ENCODE assay signal across 12 mouse cellular contexts in genomic region chr11:6391516-6392276, GRCm38 (mm10). TPM values are rescaled to one million over a fixed set of nuclear protein-coding genes. Genes with fewer than 3 reads are reported as not detected.
DNase-seq lines count a peak whose midpoint lies in the region; ATAC-seq and TF ChIP-seq lines count a peak whose summit lies in the region.
"Had no signal": no experiment of that assay in that cellular context is flagged by ENCODE, and none has a peak within 500 bp of the region (broad histone marks: within the 10 kb centered on the region; RNA-seq: fewer than 3 reads in every experiment).

No protein-coding gene starts in this region.

- no peaks in the 10 kb centered on the region for H3K9me3 ChIP-seq in embryonic facial prominence, embryonic 13.5 days
- H3K9me3 ChIP-seq in embryonic facial prominence, embryonic 10.5 days = no peaks in the 10 kb centered on the region
- H3K9me3 ChIP-seq in midbrain, embryonic 14.5 days (ENCODE audit: control insufficient read depth, low read length) = no peaks in the 10 kb centered on the region
- no peaks in the 10 kb centered on the region for H3K9me3 ChIP-seq in midbrain, embryonic 10.5 days (replicated peaks)
- H3K9me3 ChIP-seq: heart, embryonic 15.5 days; midbrain, embryonic 12.5 days had no signal

- no peak for TF ChIP-seq CTCF in lung, adult 2 months (IDR thresholded peaks at IDR 0.05; ENCODE audit: insufficient read depth, low read length)

- TF ChIP-seq POLR2A in lung, adult 2 months (IDR thresholded peaks at IDR 0.05; ENCODE audit: borderline replicate concordance, extremely low read depth, low read depth, low read length) = no peak

- DNase-seq in embryonic facial prominence, embryonic 10.5 days (ENCODE audit: low spot score) = no peak
- DNase-seq in midbrain, embryonic 14.5 days = no peak
- DNase-seq in midbrain, embryonic 10.5 days (ENCODE audit: low spot score) = no peak
- DNase-seq in induced T-regulatory cell, adult 2 months (ENCODE audit: low read depth) = peak; percentile 84
- peak; percentile 57 to 65 for DNase-seq in spleen, adult 18-20 months
- no peak for DNase-seq in lung, adult 2 months
- DNase-seq in testis, postnatal 10 days (ENCODE audit: low spot score) = no peak
- DNase-seq: kidney, adult 8-10 months had no signal

- 86% methylated on average over 8 of the region's 8 CpGs for WGBS in embryonic facial prominence, embryonic 13.5 days
- WGBS in embryonic facial prominence, embryonic 10.5 days = 88% methylated on average over 8 of the region's 8 CpGs
- 94% methylated on average over 8 of the region's 8 CpGs for WGBS in midbrain, embryonic 14.5 days
- 89% methylated on average over 8 of the region's 8 CpGs for WGBS in midbrain, embryonic 10.5 days
- WGBS in lung, adult 2 months = 75% methylated on average over 8 of the region's 8 CpGs

- H3K27me3 ChIP-seq in embryonic facial prominence, embryonic 13.5 days = no peaks in the 10 kb centered on the region
- H3K27me3 ChIP-seq in embryonic facial prominence, embryonic 10.5 days (replicated peaks; ENCODE audit: low read depth, poor library complexity, severe bottlenecking) = no peaks in the 10 kb centered on the region
- no peaks in the 10 kb centered on the region for H3K27me3 ChIP-seq in midbrain, embryonic 14.5 days (ENCODE audit: control insufficient read depth, insufficient read depth, low read length)
- no peaks in the 10 kb centered on the region for H3K27me3 ChIP-seq in midbrain, embryonic 10.5 days (ENCODE audit: low read depth, poor library complexity, severe bottlenecking)
- H3K27me3 ChIP-seq: heart, embryonic 15.5 days; midbrain, embryonic 12.5 days had no signal

- H3K4me3 ChIP-seq in embryonic facial prominence, embryonic 13.5 days = no peak overlapping the region
- H3K4me3 ChIP-seq in embryonic facial prominence, embryonic 10.5 days = no peak overlapping the region
- H3K4me3 ChIP-seq in midbrain, embryonic 14.5 days (replicated peaks; ENCODE audit: low read depth, low read length) = no peak overlapping the region
- no peak overlapping the region for H3K4me3 ChIP-seq in midbrain, embryonic 10.5 days
- no peak overlapping the region for H3K4me3 ChIP-seq in lung, adult 2 months (replicated peaks; ENCODE audit: extremely low read depth, low read depth, low read length)
- H3K4me3 ChIP-seq: heart, embryonic 15.5 days; midbrain, embryonic 12.5 days had no signal

- no peak for ATAC-seq in embryonic facial prominence, embryonic 13.5 days (ENCODE audit: insufficient number of reproducible peaks, insufficient read depth, low FRiP score, low TSS enrichment, low read depth)
- no peak for ATAC-seq in midbrain, embryonic 14.5 days (ENCODE audit: low FRiP score, low TSS enrichment)

- no peak overlapping the region for H3K4me2 ChIP-seq in embryonic facial prominence, embryonic 13.5 days
- peak overlapping the region; percentile 78 for H3K4me2 ChIP-seq in midbrain, embryonic 14.5 days (ENCODE audit: low read length)
- H3K4me2 ChIP-seq: heart, embryonic 15.5 days had no signal

- no peak overlapping the region for H3K27ac ChIP-seq in embryonic facial prominence, embryonic 13.5 days
- H3K27ac ChIP-seq in embryonic facial prominence, embryonic 10.5 days (replicated peaks) = no peak overlapping the region
- H3K27ac ChIP-seq in midbrain, embryonic 14.5 days (replicated peaks; ENCODE audit: low read depth, low read length) = no peak overlapping the region
- no peak overlapping the region for H3K27ac ChIP-seq in midbrain, embryonic 10.5 days (replicated peaks)
- H3K27ac ChIP-seq: heart, embryonic 15.5 days; liver, embryonic 14.5 days; midbrain, embryonic 12.5 days had no signal

- peaks cover 30% of the 10 kb centered on the region for H3K36me3 ChIP-seq in embryonic facial prominence, embryonic 13.5 days
- peaks cover 56% of the 10 kb centered on the region for H3K36me3 ChIP-seq in embryonic facial prominence, embryonic 10.5 days (replicated peaks)
- peaks cover 50% of the 10 kb centered on the region for H3K36me3 ChIP-seq in midbrain, embryonic 14.5 days (ENCODE audit: control insufficient read depth, insufficient read depth, low read length)
- H3K36me3 ChIP-seq in midbrain, embryonic 10.5 days = peaks cover 54% of the 10 kb centered on the region

- peaks cover 18% of the 10 kb centered on the region for H3K4me1 ChIP-seq in embryonic facial prominence, embryonic 13.5 days
- peaks cover 30% of the 10 kb centered on the region for H3K4me1 ChIP-seq in embryonic facial prominence, embryonic 10.5 days
- H3K4me1 ChIP-seq in midbrain, embryonic 14.5 days (ENCODE audit: control insufficient read depth, insufficient read depth, low read length) = peaks cover 20% of the 10 kb centered on the region
- peaks cover 39% of the 10 kb centered on the region for H3K4me1 ChIP-seq in midbrain, embryonic 10.5 days
- H3K4me1 ChIP-seq in lung, adult 2 months (ENCODE audit: control insufficient read depth, insufficient read depth, low read length) = peaks cover 9% of the 10 kb centered on the region; the same call in 1 of the 2 replicates

- H3K9ac ChIP-seq in embryonic facial prominence, embryonic 13.5 days = 0 out of 2 replicates have a peak overlapping the region, but pooled peaks have one; percentile 6
- no peak overlapping the region for H3K9ac ChIP-seq in midbrain, embryonic 14.5 days (replicated peaks; ENCODE audit: low read length)
- H3K9ac ChIP-seq: heart, embryonic 15.5 days; liver, embryonic 14.5 days; midbrain, embryonic 12.5 days had no signal

RNA-seq across cellular contexts. Expression of gene Zmiz2, which starts 2.8 kb away (rescaled TPM):
- 11.2 and 12.4 TPM in 2 replicates for polyA plus RNA-seq in embryonic facial prominence, embryonic 13.5 days (2015; fragmentation: Nextera tagmentation; extraction: Ambion mirVana)
- 13.1 and 13.6 TPM in 2 replicates for polyA plus RNA-seq in embryonic facial prominence, embryonic 10.5 days (2016; fragmentation: Nextera tagmentation; extraction: Ambion mirVana)
- 41.6 and 42.6 TPM in 2 replicates for polyA plus RNA-seq in midbrain, embryonic 14.5 days (2014; fragmentation: Nextera tagmentation; extraction: Ambion mirVana)
- polyA plus RNA-seq in midbrain, embryonic 10.5 days (2016; fragmentation: Nextera tagmentation; extraction: Ambion mirVana) = 13.8 and 18.6 TPM in 2 replicates
- 50.3 and 58.5 TPM in 2 replicates for polyA plus RNA-seq in lung, adult 2 months (2012; rRNA removed)

RNA-seq across cellular contexts. Expression of gene Ppia, which starts 23.5 kb away (rescaled TPM):
- polyA plus RNA-seq in embryonic facial prominence, embryonic 13.5 days (2015; fragmentation: Nextera tagmentation; extraction: Ambion mirVana) = 5,258 and 5,388 TPM in 2 replicates
- polyA plus RNA-seq in embryonic facial prominence, embryonic 10.5 days (2016; fragmentation: Nextera tagmentation; extraction: Ambion mirVana) = 6,156 and 6,219 TPM in 2 replicates
- polyA plus RNA-seq in midbrain, embryonic 14.5 days (2014; fragmentation: Nextera tagmentation; extraction: Ambion mirVana) = 3,781 and 4,177 TPM in 2 replicates
- polyA plus RNA-seq in midbrain, embryonic 10.5 days (2016; fragmentation: Nextera tagmentation; extraction: Ambion mirVana) = 5,494 and 6,336 TPM in 2 replicates
- polyA plus RNA-seq in lung, adult 2 months (2012; rRNA removed) = 407 and 532 TPM in 2 replicates

RNA-seq across cellular contexts. Expression of gene H2afv, which starts 52.5 kb away (rescaled TPM):
- polyA plus RNA-seq in embryonic facial prominence, embryonic 13.5 days (2015; fragmentation: Nextera tagmentation; extraction: Ambion mirVana) = 656 and 746 TPM in 2 replicates
- polyA plus RNA-seq in embryonic facial prominence, embryonic 10.5 days (2016; fragmentation: Nextera tagmentation; extraction: Ambion mirVana) = 746 and 786 TPM in 2 replicates
- 341 and 379 TPM in 2 replicates for polyA plus RNA-seq in midbrain, embryonic 14.5 days (2014; fragmentation: Nextera tagmentation; extraction: Ambion mirVana)
- polyA plus RNA-seq in midbrain, embryonic 10.5 days (2016; fragmentation: Nextera tagmentation; extraction: Ambion mirVana) = 961 and 1,033 TPM in 2 replicates
- polyA plus RNA-seq in lung, adult 2 months (2012; rRNA removed) = 39.1 and 51.4 TPM in 2 replicates

Comparison
In these comparisons a context has a peak if more than half of its experiments do, and no peak if none do; other contexts are left out.
1. DNase-seq: peak in induced T-regulatory cell, adult 2 months (single experiment) and spleen, adult 18-20 months (2 of 2); none in embryonic facial prominence, embryonic 10.5 days (single experiment), midbrain, embryonic 14.5 days (single experiment), midbrain, embryonic 10.5 days (single experiment), lung, adult 2 months (single experiment) and testis, postnatal 10 days (single experiment).